Mouse (Mus musculus) skeletal muscle tissue, adult 2 months (tissue): ENCODE measurements around the gene Fancc.
A peak's percentile ranks its signal among the peaks of the same experiment; 100 is the strongest.
"Not testable (repeated sequence)": the region's sequence is repeated elsewhere in the genome, so short reads cannot be mapped to it uniquely, and the experiment has no call there.

Experiments used
- DNase-seq: peaks from one replicate; pipeline ENCODE4 v3.0.0-alpha.2; 2012; ENCODE audit warnings: low read depth, low spot score

The Fancc gene

DNA sequence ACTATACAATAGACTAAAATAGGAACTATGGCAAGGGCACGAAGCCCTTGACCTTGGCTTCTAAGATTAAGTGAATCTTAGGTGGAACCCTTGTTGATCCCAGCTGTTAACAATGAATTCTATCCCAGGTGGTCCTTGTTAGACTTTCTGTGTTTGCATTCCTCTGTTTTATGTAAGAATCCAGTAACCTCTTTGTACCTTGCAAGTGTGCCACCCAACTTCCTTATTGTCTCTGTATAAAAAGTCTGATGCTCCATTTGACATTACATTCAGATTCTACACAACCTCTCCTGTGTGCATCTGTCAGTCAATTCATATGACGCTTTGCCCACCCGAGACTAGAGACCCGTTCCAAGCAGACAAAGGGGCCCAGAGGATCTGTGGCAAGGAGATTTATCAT is 143.8 kb downstream of the Fancc start:
- DNase-seq, result not testable (repeated sequence)

GRCm38 (mm10) chr13:63350076-63350475 is 147.0 kb downstream of the Fancc start:
- no peak for DNase-seq

DNA sequence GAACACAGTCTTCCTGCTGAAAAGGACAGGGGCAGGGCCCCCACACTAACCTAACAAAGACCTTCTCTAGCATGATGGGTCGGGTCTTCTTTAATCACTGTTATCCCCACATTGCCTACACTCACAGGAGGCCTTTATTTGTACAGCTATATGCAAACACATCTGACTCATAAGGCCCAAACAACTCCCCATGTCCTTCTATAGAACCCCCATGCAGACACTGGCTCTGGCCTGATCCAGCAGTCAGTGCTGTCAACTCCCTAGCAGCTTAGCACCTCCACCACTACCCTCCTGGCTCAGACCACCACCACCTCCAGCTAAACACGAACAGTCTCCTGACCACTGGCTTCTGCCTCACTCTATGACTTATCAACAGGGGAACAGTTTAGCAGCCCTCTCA is 149.4 kb downstream of the Fancc start:
- DNase-seq, result no peak

DNA sequence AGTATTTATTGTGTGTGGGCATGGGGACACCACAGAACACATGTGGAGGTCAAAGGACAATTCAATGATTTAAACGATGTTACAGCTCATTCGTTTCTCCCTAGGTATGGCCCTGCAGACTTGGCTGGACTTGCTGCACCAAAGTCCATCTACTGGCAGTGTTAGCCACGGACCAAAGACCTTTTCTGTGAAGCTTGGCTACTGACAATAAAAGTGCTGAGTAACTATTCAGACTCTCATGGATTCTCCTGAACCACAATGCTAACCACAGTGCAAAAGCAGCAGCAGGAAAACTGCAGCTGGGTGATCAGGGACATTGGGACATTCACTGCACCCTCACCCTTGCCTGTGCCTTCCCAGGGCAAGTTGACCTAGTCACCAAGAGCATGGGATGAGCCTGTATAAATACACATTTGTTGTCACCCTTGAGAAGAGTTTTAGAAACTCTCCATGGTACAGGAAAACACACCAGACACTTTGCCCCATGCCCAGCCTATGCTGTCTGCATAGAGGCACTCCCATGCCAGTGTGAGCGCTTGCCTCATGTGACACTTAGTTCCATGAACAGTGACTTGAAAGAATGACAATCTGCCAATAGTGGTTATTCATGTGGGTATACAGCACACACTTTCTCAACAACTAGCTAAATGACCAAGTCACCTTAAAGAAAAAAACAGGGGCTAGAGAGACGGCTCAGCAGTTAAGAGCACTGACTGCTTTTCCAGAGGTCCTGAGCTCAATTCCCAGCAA is 151.4 kb downstream of the Fancc start:
- no peak for DNase-seq

GRCm38 (mm10) chr13:63344481-63344880 is 152.6 kb downstream of the Fancc start:
- no peak for DNase-seq

- no peak for DNase-seq
Measured at GRCm38 (mm10) chr13:63342781-63343180, 154.3 kb downstream of the Fancc start.

DNA sequence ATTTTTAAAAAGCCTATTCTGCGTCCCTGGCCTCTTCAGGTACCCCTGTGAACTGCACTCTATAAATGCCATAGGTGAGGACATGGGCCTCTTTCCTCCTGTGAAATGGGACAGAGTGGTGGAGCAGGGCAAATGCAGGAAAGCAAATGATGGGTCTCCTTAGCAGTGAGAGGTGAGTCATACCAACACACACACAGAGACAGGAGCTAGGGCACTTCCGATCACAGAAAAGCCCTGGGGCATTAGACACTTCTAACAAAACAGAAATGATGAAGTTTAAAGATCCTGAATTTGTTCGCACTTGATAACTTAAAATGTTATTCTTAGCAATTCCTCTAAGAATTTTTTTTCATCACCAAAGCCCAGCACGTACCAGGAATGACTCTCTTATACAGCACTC is 157.1 kb downstream of the Fancc start:
- no peak for DNase-seq

- DNase-seq, result no peak
Measured at GRCm38 (mm10) chr13:63337239-63337960, 159.7 kb downstream of the Fancc start.

- no peak for DNase-seq
Measured at GRCm38 (mm10) chr13:63336335-63336734, 160.7 kb downstream of the Fancc start.

GRCm38 (mm10) chr13:63335421-63336134 is 161.5 kb downstream of the Fancc start:
- no peak for DNase-seq

GRCm38 (mm10) chr13:63332576-63333300 is 164.3 kb downstream of the Fancc start:
- no peak for DNase-seq

DNA sequence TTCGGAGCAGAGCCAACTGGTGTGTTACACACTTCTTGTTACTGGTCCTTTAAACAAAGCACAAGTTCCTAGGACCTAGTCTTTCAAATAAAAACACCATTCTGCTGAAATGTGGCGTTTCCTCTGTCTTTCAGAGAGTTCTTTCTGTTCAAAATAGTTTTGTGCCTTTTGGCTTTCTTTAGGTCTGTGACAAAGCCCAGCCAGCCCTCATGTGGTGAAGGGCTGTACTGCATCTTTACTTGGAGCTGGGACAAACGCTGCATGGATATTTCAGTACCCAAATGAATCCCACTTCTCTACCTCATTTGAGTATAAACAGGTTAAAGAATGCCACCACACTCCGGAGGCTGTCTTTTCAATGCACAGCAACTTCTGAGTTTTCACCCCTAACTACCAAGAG is 165.7 kb downstream of the Fancc start:
- DNase-seq, result no peak

DNA sequence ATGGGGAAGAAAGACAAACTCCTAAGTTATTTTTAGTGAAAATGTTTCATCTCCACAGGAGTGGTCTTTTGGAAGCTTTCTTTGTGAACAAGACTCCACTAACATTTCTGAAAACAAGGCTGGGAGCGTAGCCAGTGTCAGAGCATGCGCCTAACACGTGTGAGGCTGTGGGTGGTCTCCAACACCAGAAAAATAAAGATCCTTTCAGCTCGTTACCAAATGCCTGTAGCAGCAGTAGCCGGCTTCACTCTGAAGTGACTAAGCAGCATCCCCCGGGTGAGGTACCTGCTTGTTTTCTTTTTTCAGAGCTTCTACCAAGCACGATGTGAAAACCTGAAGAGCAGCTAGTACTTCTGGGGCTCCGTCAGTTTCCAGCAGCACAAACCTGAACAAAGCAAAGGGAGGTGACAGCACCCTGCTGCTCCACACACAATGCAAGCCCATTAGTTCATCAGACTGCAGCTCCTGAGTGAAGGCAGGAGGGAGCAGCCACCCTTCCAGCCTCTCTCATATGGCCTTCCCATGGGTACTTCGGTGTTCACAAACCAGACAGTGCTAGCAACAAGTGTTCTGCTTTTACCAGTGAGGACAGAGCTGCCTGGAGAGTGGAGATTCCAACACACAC is 166.7 kb downstream of the Fancc start:
- no peak for DNase-seq

DNA sequence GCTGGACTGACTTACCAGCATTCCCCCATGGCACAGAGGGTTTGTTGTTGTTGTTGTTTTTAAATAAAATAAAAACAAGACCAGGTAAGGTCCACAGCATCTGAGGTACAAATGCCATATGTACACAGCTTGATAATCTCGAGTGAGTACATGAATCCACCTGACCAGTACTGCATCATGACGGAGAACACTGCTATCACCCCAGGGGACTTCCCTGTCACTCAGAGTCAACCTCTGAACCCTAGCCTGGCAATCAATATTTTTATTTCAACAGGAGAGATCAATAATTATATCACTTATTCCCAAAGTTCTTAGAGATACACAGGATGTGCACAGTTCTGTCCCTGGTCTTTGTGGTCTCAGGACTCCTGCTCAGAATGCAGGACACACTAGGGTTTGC is 171.1 kb downstream of the Fancc start:
- DNase-seq, result no peak

DNA sequence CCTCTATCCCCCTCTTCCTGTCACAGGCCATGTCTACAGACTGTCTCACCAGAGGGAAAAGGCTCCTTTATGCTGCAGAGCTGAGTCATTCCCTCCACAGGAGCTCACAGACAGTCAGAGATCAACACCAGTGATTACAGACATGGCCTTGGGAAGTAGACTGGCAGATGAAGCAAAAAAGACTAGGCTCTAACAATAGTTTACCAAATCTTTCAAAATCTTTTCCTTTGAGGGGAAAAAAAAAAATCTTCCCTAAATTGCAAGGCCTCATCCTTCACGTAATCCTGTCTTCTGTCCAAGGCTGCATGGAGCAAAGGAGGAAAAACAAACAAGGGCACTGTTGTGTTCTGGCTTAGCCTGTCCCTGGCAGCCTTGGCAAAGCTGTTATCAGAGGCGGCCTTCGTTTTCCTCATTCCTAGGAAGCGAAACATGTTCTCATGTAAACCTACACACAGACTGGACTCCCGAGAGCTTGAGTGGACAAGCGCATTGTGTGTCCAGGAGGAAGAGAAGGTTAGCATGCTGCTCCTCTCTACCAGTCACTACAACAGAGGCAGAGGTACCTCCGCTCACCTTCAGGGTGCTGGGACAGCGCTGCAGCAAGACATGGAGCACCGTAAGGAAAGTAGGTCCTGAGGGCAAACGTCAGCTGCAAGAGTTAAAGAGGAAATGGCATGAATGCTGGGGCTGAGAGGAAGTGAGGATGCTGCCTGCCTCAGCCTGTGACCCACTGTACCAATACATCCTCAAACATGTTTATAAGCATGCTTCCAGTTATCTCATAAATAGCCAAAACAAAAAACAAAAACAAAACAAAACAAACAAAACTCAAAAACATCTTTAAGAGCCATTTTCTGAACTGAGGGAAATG is 171.9 kb downstream of the Fancc start:
- no peak for DNase-seq

- no peak for DNase-seq
Measured at GRCm38 (mm10) chr13:63324311-63324710, 172.8 kb downstream of the Fancc start.

DNA sequence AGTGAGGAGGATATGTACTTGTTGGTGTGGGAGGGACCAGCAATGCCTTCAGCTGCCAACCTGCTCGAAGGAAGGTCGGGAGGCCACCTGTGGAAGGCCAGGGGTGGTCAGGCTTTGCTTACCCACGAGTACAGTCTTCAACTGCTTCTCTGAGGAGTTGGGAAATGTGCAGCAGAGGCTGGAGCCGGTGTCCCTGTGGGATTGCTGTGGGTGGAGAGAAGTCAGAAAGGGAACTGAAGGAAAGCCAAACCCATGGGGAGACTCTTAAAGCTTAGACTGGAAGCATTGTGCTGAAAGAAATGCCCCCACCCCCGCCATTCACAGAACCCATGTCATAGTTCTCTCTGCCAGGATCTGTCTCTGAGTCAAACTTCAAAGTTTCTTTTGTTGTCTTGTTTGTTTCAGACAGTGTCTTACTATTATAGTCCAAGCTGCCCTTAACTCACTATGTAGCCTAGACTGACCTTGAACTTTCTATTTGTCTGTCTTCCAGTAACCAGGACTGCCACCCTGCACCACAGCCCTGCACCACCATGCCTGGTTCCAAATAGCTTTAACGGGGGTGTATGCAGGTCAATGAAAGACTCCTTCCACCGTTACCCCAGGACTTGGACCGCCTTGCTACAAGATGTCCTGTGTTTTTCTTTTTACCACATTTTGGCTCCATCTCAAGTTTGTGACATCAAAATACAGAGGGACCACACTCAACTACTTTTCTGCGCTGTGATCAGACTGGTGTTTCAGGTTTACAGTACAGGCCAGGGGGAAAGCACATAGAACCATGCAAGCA is 173.6 kb downstream of the Fancc start:
- DNase-seq, result no peak

GRCm38 (mm10) chr13:63322756-63323155 is 174.3 kb downstream of the Fancc start:
- DNase-seq, result no peak

- DNase-seq, result peak; percentile 62
Measured at GRCm38 (mm10) chr13:63321689-63322088, 175.4 kb downstream of the Fancc start.

DNA sequence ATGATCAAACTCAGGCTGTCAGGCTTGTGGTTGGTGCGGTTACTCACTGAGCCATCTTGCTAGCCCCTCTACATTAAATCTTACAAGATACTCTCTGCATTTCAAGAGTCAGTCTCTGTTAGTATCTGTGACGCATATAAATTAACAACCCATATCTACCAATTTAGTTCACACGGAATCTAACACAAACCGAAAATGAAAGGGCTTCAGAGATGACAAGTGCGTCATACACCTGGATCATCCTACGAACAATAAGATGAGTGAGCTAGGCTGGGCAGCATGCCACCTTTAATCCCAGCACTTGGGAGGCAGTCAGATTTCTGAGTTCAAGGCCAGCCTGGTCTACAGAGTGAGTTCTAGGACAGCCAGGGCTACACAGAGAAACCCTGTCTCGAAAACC is 177.3 kb downstream of the Fancc start:
- no peak for DNase-seq
